Mouse (Mus musculus): ENCODE data around the gene Ewsr1. TPM values are rescaled to one million over a fixed set of nuclear protein-coding genes. Genes with fewer than 3 reads are reported as not detected.

Gene Ewsr1
- polyA plus RNA-seq, 1 experiment from 2014 or later, result 884 TPM

GRCm38 (mm10) chr11:5033136-5033535 lies 65.9 kb downstream of the Ewsr1 start:
- no peak overlapping the region for H3K27ac ChIP-seq (ENCODE audit: low read length)
- H3K4me2 ChIP-seq (replicated peaks; ENCODE audit: low read depth, low read length), result no peak overlapping the region
- WGBS, result 85% methylated on average over 3 of the region's 3 CpGs
- no peak overlapping the region for H3K4me3 ChIP-seq (ENCODE audit: low read length)
- no peak for ATAC-seq (ENCODE audit: low FRiP score, low TSS enrichment)
- no peaks in the 10 kb centered on the region for H3K9me3 ChIP-seq (ENCODE audit: low read length)
- H3K27me3 ChIP-seq (ENCODE audit: insufficient read depth, low read length), result no peaks in the 10 kb centered on the region
- H3K4me1 ChIP-seq (ENCODE audit: insufficient read depth, low read length), result no peaks in the 10 kb centered on the region
- peaks cover 56% of the 10 kb centered on the region for H3K36me3 ChIP-seq (ENCODE audit: insufficient read depth, low read length)
- H3K9ac ChIP-seq (replicated peaks; ENCODE audit: low read length), result no peak overlapping the region

- no peak overlapping the region for H3K4me2 ChIP-seq (replicated peaks; ENCODE audit: low read depth, low read length)
- H3K27me3 ChIP-seq (ENCODE audit: insufficient read depth, low read length), result no peaks in the 10 kb centered on the region
- H3K36me3 ChIP-seq (ENCODE audit: insufficient read depth, low read length), result peaks cover 56% of the 10 kb centered on the region
- H3K9ac ChIP-seq (replicated peaks; ENCODE audit: low read length), result no peak overlapping the region
- H3K4me1 ChIP-seq (ENCODE audit: insufficient read depth, low read length), result no peaks in the 10 kb centered on the region
- ATAC-seq (ENCODE audit: low FRiP score, low TSS enrichment), result no peak
- H3K27ac ChIP-seq (ENCODE audit: low read length), result no peak overlapping the region
- no peaks in the 10 kb centered on the region for H3K9me3 ChIP-seq (ENCODE audit: low read length)
- 92% methylated on average over 10 of the region's 10 CpGs for WGBS
- H3K4me3 ChIP-seq (ENCODE audit: low read length), result no peak overlapping the region
Measured at GRCm38 (mm10) chr11:5032706-5033105, 66.4 kb downstream of the Ewsr1 start.

GRCm38 (mm10) chr11:5028228-5028627 lies 70.8 kb downstream of the Ewsr1 start:
- no peak overlapping the region for H3K4me3 ChIP-seq (ENCODE audit: low read length)
- ATAC-seq (ENCODE audit: low FRiP score, low TSS enrichment), result no peak
- no peaks in the 10 kb centered on the region for H3K9me3 ChIP-seq (ENCODE audit: low read length)
- H3K9ac ChIP-seq (replicated peaks; ENCODE audit: low read length), result no peak overlapping the region
- H3K4me1 ChIP-seq (ENCODE audit: insufficient read depth, low read length), result no peaks in the 10 kb centered on the region
- no peak overlapping the region for H3K4me2 ChIP-seq (replicated peaks; ENCODE audit: low read depth, low read length)
- peaks cover 56% of the 10 kb centered on the region for H3K36me3 ChIP-seq (ENCODE audit: insufficient read depth, low read length)
- H3K27ac ChIP-seq (ENCODE audit: low read length), result no peak overlapping the region
- WGBS, result 84% methylated on average over 7 of the region's 7 CpGs
- no peaks in the 10 kb centered on the region for H3K27me3 ChIP-seq (ENCODE audit: insufficient read depth, low read length)

GRCm38 (mm10) chr11:5025108-5025507 lies 74.0 kb downstream of the Ewsr1 start:
- no peak overlapping the region for H3K27ac ChIP-seq (ENCODE audit: low read length)
- no peak for ATAC-seq (ENCODE audit: low FRiP score, low TSS enrichment)
- no peak overlapping the region for H3K4me2 ChIP-seq (replicated peaks; ENCODE audit: low read depth, low read length)
- no peak overlapping the region for H3K4me3 ChIP-seq (ENCODE audit: low read length)
- no peaks in the 10 kb centered on the region for H3K9me3 ChIP-seq (ENCODE audit: low read length)
- peaks cover 48% of the 10 kb centered on the region for H3K36me3 ChIP-seq (ENCODE audit: insufficient read depth, low read length)
- H3K9ac ChIP-seq (replicated peaks; ENCODE audit: low read length), result no peak overlapping the region
- no peaks in the 10 kb centered on the region for H3K4me1 ChIP-seq (ENCODE audit: insufficient read depth, low read length)
- WGBS, result 89% methylated on average over 1 of the region's 1 CpGs
- H3K27me3 ChIP-seq (ENCODE audit: insufficient read depth, low read length), result no peaks in the 10 kb centered on the region

Small RNAs within 50 kb of the gene (microRNA-seq; reads per million reads assigned to microRNA genes)
- not detected for gene Gm47296

Other genes starting within 250 kb of the Ewsr1 start
- gene Nf2, start 249.7 kb downstream of the Ewsr1 start, polyA plus RNA-seq (2015; fragmentation: Nextera tagmentation; extraction: Ambion mirVana), result 53.0 and 53.8 TPM in 2 replicates
- gene Nipsnap1, start 225.3 kb downstream of the Ewsr1 start, polyA plus RNA-seq (2015; fragmentation: Nextera tagmentation; extraction: Ambion mirVana), result 92.2 and 92.6 TPM in 2 replicates
- 39.0 and 39.5 TPM in 2 replicates for gene Thoc5, start 203.9 kb downstream of the Ewsr1 start, polyA plus RNA-seq (2015; fragmentation: Nextera tagmentation; extraction: Ambion mirVana)
- 0.19 TPM in 2 replicates for gene Nefh, start 151.2 kb downstream of the Ewsr1 start, polyA plus RNA-seq (2015; fragmentation: Nextera tagmentation; extraction: Ambion mirVana)
- gene Ap1b1, start 112.4 kb downstream of the Ewsr1 start, polyA plus RNA-seq (2015; fragmentation: Nextera tagmentation; extraction: Ambion mirVana), result 76.9 and 79.1 TPM in 2 replicates
- gene Rasl10a, start 41.1 kb downstream of the Ewsr1 start, polyA plus RNA-seq (2015; fragmentation: Nextera tagmentation; extraction: Ambion mirVana), result 2.9 and 3.0 TPM in 2 replicates
- 28.4 and 28.7 TPM in 2 replicates for gene Gas2l1, start 33.9 kb downstream of the Ewsr1 start, polyA plus RNA-seq (2015; fragmentation: Nextera tagmentation; extraction: Ambion mirVana)
- 35.1 and 39.0 TPM in 2 replicates for gene Rhbdd3, start 340 bp downstream of the Ewsr1 start, polyA plus RNA-seq (2015; fragmentation: Nextera tagmentation; extraction: Ambion mirVana)
- 230 and 247 TPM in 2 replicates for gene Emid1, start 53.0 kb upstream of the Ewsr1 start, polyA plus RNA-seq (2015; fragmentation: Nextera tagmentation; extraction: Ambion mirVana)
- gene Kremen1, start 162.3 kb upstream of the Ewsr1 start, polyA plus RNA-seq (2015; fragmentation: Nextera tagmentation; extraction: Ambion mirVana), result 25.9 and 27.5 TPM in 2 replicates